Mouse (Mus musculus) ES-Bruce4 (cell line): Measurements from ENCODE around the gene Apobec1.

ENCODE experiments used
- CTCF ChIP-seq: IDR thresholded peaks from one replicate; pipeline ENCODE4 v1.8.1; 2011; ENCODE audit warnings: low read depth, low read length
- POLR2A ChIP-seq: IDR thresholded peaks from one replicate; pipeline ENCODE4 v1.8.1; 2011; ENCODE audit warnings: low read length; ENCODE audit not compliant: insufficient read depth

- TF ChIP-seq POLR2A (no peak), CTCF (no peak)
These were observed 23.9 kb upstream of the Apobec1 start, which contains the start of gene Dppa3 for GRCm38 (mm10) chr6:122626110-122626509.
